Mouse (Mus musculus): ENCODE data around the gene Sla2. TPM values are rescaled to one million over a fixed set of nuclear protein-coding genes. Genes with fewer than 3 reads are reported as not detected.
"Not testable (repeated sequence)": the region's sequence is repeated elsewhere in the genome, so short reads cannot be mapped to it uniquely, and the experiment has no call there.

Gene Sla2
- polyA plus RNA-seq, 1 experiment from 2014 or later = 0.21 TPM

- Histone ChIP-seq H3K9me3 (ENCODE audit: low read depth, low read length) (no peaks in the 10 kb centered on the region), H3K27me3 (ENCODE audit: insufficient read depth, low read length) (no peaks in the 10 kb centered on the region), H3K4me1 (ENCODE audit: insufficient read depth) (no peaks in the 10 kb centered on the region), H3K27ac (ENCODE audit: low read depth) (no peak overlapping the region), H3K9ac (no peak overlapping the region), H3K4me3 (ENCODE audit: low read depth, low read length) (no peak overlapping the region), H3K36me3 (ENCODE audit: insufficient read depth) (no peaks in the 10 kb centered on the region), H3K4me2 (no peak overlapping the region)
- DNase-seq (no peak), ATAC-seq (ENCODE audit: insufficient read depth) (no peak)
- no peak for TF ChIP-seq CTCF (IDR thresholded peaks at IDR 0.05; ENCODE audit: low read depth)
- 71% methylated on average over 3 of the region's 3 CpGs for WGBS
These were observed 29.6 kb upstream of the Sla2 start for GRCm38 (mm10) chr2:156916419-156917125.

GRCm38 (mm10) chr2:156915559-156915958 lies 28.6 kb upstream of the Sla2 start:
- DNase-seq (no peak), ATAC-seq (ENCODE audit: insufficient read depth) (no peak)
- H3K9me3 ChIP-seq (ENCODE audit: low read depth, low read length) = no peaks in the 10 kb centered on the region
- H3K36me3 ChIP-seq (ENCODE audit: insufficient read depth) = no peaks in the 10 kb centered on the region
- no peak overlapping the region for H3K9ac ChIP-seq
- TF ChIP-seq CTCF (IDR thresholded peaks at IDR 0.05; ENCODE audit: low read depth) = no peak
- H3K4me3 ChIP-seq (ENCODE audit: low read depth, low read length) = no peak overlapping the region
- no peaks in the 10 kb centered on the region for H3K4me1 ChIP-seq (ENCODE audit: insufficient read depth)
- H3K4me2 ChIP-seq = no peak overlapping the region
- H3K27ac ChIP-seq (ENCODE audit: low read depth) = no peak overlapping the region
- no peaks in the 10 kb centered on the region for H3K27me3 ChIP-seq (ENCODE audit: insufficient read depth, low read length)
- WGBS = 59% methylated on average over 3 of the region's 3 CpGs

- peak; percentile 62 for DNase-seq
- Histone ChIP-seq H3K4me1 (ENCODE audit: insufficient read depth) (no peaks in the 10 kb centered on the region), H3K9me3 (ENCODE audit: low read depth, low read length) (no peaks in the 10 kb centered on the region), H3K27me3 (ENCODE audit: insufficient read depth, low read length) (no peaks in the 10 kb centered on the region), H3K27ac (ENCODE audit: low read depth) (no peak overlapping the region), H3K36me3 (ENCODE audit: insufficient read depth) (no peaks in the 10 kb centered on the region), H3K4me3 (ENCODE audit: low read depth, low read length) (no peak overlapping the region), H3K9ac (no peak overlapping the region), H3K4me2 (no peak overlapping the region)
- 56% methylated on average over 5 of the region's 5 CpGs for WGBS
- TF ChIP-seq CTCF (IDR thresholded peaks at IDR 0.05; ENCODE audit: low read depth) = no peak
- no peak for ATAC-seq (ENCODE audit: insufficient read depth)
These were observed 26.2 kb upstream of the Sla2 start for GRCm38 (mm10) chr2:156913191-156913590.

GRCm38 (mm10) chr2:156905931-156906330 lies 18.9 kb upstream of the Sla2 start:
- H3K4me3 ChIP-seq (ENCODE audit: low read depth, low read length); DNase-seq; H3K4me2 ChIP-seq; ATAC-seq (ENCODE audit: insufficient read depth); H3K4me1 ChIP-seq (ENCODE audit: insufficient read depth); H3K27me3 ChIP-seq (ENCODE audit: insufficient read depth, low read length); H3K9ac ChIP-seq; H3K9me3 ChIP-seq (ENCODE audit: low read depth, low read length); H3K27ac ChIP-seq (ENCODE audit: low read depth); H3K36me3 ChIP-seq (ENCODE audit: insufficient read depth): not testable (repeated sequence)
- WGBS = 27% methylated on average over 4 of the region's 4 CpGs

GRCm38 (mm10) chr2:156904976-156905717 lies 18.2 kb upstream of the Sla2 start:
- Histone ChIP-seq H3K27me3 (ENCODE audit: insufficient read depth, low read length) (no peaks in the 10 kb centered on the region), H3K27ac (ENCODE audit: low read depth) (no peak overlapping the region), H3K4me2 (no peak overlapping the region), H3K9ac (no peak overlapping the region), H3K36me3 (ENCODE audit: insufficient read depth) (no peaks in the 10 kb centered on the region), H3K4me3 (ENCODE audit: low read depth, low read length) (no peak overlapping the region), H3K9me3 (ENCODE audit: low read depth, low read length) (no peaks in the 10 kb centered on the region), H3K4me1 (ENCODE audit: insufficient read depth) (no peaks in the 10 kb centered on the region)
- DNase-seq = peak; percentile 84
- ATAC-seq (ENCODE audit: insufficient read depth) = 0 out of 2 replicates have a peak, but pooled peaks have one; percentile 31
- peak; percentile 82 for TF ChIP-seq CTCF (IDR thresholded peaks at IDR 0.05; ENCODE audit: low read depth)
- 16% methylated on average over 6 of the region's 6 CpGs for WGBS

GRCm38 (mm10) chr2:156903367-156903766 lies 16.4 kb upstream of the Sla2 start:
- no peaks in the 10 kb centered on the region for H3K36me3 ChIP-seq (ENCODE audit: insufficient read depth)
- H3K9me3 ChIP-seq (ENCODE audit: low read depth, low read length) = no peaks in the 10 kb centered on the region
- no peak for DNase-seq
- no peak for ATAC-seq (ENCODE audit: insufficient read depth)
- peak; percentile 20; the same call in 1 of the 2 replicates for TF ChIP-seq CTCF (IDR thresholded peaks at IDR 0.05; ENCODE audit: low read depth)
- H3K4me1 ChIP-seq (ENCODE audit: insufficient read depth) = no peaks in the 10 kb centered on the region
- no peak overlapping the region for H3K4me2 ChIP-seq
- 22% methylated on average over 2 of the region's 2 CpGs for WGBS
- H3K27ac ChIP-seq (ENCODE audit: low read depth) = no peak overlapping the region
- H3K9ac ChIP-seq = no peak overlapping the region
- H3K4me3 ChIP-seq (ENCODE audit: low read depth, low read length) = no peak overlapping the region
- no peaks in the 10 kb centered on the region for H3K27me3 ChIP-seq (ENCODE audit: insufficient read depth, low read length)

GRCm38 (mm10) chr2:156902411-156902810 lies 15.4 kb upstream of the Sla2 start:
- not testable (repeated sequence) for H3K27me3 ChIP-seq (ENCODE audit: insufficient read depth, low read length); H3K4me2 ChIP-seq; H3K27ac ChIP-seq (ENCODE audit: low read depth); H3K9ac ChIP-seq; H3K4me1 ChIP-seq (ENCODE audit: insufficient read depth); DNase-seq; H3K9me3 ChIP-seq (ENCODE audit: low read depth, low read length); H3K4me3 ChIP-seq (ENCODE audit: low read depth, low read length); H3K36me3 ChIP-seq (ENCODE audit: insufficient read depth); ATAC-seq (ENCODE audit: insufficient read depth)
- WGBS = 69% methylated on average over 4 of the region's 4 CpGs

All from lung, embryonic 14.5 days (tissue).